Mouse (Mus musculus) brain, embryonic 14.5 days (tissue): ENCODE measurements around the gene Areg.

Experiments used
- CTCF ChIP-seq: fragments of 200-500 bp; IDR thresholded peaks from 2 replicates; pipeline ENCODE4 v1.5.1; 2012; ENCODE audit warnings: inconsistent platforms, mild to moderate bottlenecking, moderate library complexity, borderline replicate concordance; ENCODE audit not compliant: insufficient read depth, insufficient read length; ENCODE audit errors: extremely low read depth
- POLR2A ChIP-seq: fragments of 200-500 bp; IDR thresholded peaks from 2 replicates; pipeline ENCODE4 v1.6.1; 2012; ENCODE audit warnings: mild to moderate bottlenecking, inconsistent platforms, borderline replicate concordance; ENCODE audit not compliant: poor library complexity, insufficient read depth, insufficient read length, severe bottlenecking; ENCODE audit errors: extremely low read depth

DNA sequence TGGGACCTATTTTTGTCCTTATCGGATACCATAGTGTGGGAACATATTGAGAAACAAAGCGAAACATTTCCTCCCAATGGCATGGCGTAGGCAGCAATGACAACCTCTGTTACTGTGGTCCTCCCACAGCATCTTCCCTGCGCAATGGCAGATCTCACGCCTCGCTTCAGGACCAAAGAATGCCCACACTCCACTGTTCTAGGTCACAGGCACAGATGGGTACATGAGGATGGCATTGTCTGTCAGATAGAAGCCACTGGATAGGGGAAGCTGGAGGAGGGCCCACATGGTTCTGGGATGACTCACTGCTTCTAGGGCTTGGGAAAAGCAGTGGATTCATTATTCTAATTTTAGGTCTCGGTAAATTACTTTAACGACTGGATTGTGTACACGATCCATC is 5.6 kb downstream of the Areg start:
- TF ChIP-seq CTCF (no peak), POLR2A (no peak)
